Mouse (Mus musculus): ENCODE measurements around the gene Adgrv1.

The Adgrv1 gene

GRCm38 (mm10) chr13:81239427-81239826, 393.5 kb downstream of the Adgrv1 start:
- peak; percentile 87 for DNase-seq (ENCODE audit: low read depth)

- peak; percentile 77 for DNase-seq (ENCODE audit: low read depth)
These were observed 394.1 kb downstream of the Adgrv1 start for GRCm38 (mm10) chr13:81238855-81239254.

- peak; percentile 11 for DNase-seq (ENCODE audit: low read depth)
These were observed 395.0 kb downstream of the Adgrv1 start for GRCm38 (mm10) chr13:81237947-81238346.

- DNase-seq (ENCODE audit: low read depth), result peak; percentile 47
These were observed 396.1 kb downstream of the Adgrv1 start for GRCm38 (mm10) chr13:81236758-81237395.

GRCm38 (mm10) chr13:81234031-81234430, 398.9 kb downstream of the Adgrv1 start:
- no peak for DNase-seq (ENCODE audit: low read depth)

- peak; percentile 25 for DNase-seq (ENCODE audit: low read depth)
These were observed 400.1 kb downstream of the Adgrv1 start for GRCm38 (mm10) chr13:81232839-81233238.

- DNase-seq (ENCODE audit: low read depth), result peak; percentile 62
These were observed 402.8 kb downstream of the Adgrv1 start for GRCm38 (mm10) chr13:81230161-81230560.

GRCm38 (mm10) chr13:81223768-81224167, 409.2 kb downstream of the Adgrv1 start:
- DNase-seq (ENCODE audit: low read depth), result no peak

- no peak for DNase-seq (ENCODE audit: low read depth)
These were observed 410.6 kb downstream of the Adgrv1 start for GRCm38 (mm10) chr13:81222377-81222776.

- no peak for DNase-seq (ENCODE audit: low read depth)
These were observed 421.5 kb downstream of the Adgrv1 start for GRCm38 (mm10) chr13:81211436-81211835.

- no peak for DNase-seq (ENCODE audit: low read depth)
These were observed 422.4 kb downstream of the Adgrv1 start for GRCm38 (mm10) chr13:81210516-81210915.

GRCm38 (mm10) chr13:81209815-81210214, 423.1 kb downstream of the Adgrv1 start:
- peak; percentile 3 for DNase-seq (ENCODE audit: low read depth)

GRCm38 (mm10) chr13:81208106-81208613, 424.8 kb downstream of the Adgrv1 start:
- no peak for DNase-seq (ENCODE audit: low read depth)

- no peak for DNase-seq (ENCODE audit: low read depth)
These were observed 450.7 kb downstream of the Adgrv1 start for GRCm38 (mm10) chr13:81181966-81182908.

GRCm38 (mm10) chr13:81181459-81181858, 451.5 kb downstream of the Adgrv1 start:
- no peak for DNase-seq (ENCODE audit: low read depth)

GRCm38 (mm10) chr13:81176820-81177219, 456.1 kb downstream of the Adgrv1 start:
- peak; percentile 82 for DNase-seq (ENCODE audit: low read depth)

- DNase-seq (ENCODE audit: low read depth), result peak; percentile 67
These were observed 456.9 kb downstream of the Adgrv1 start for GRCm38 (mm10) chr13:81176071-81176470.

- no peak for DNase-seq (ENCODE audit: low read depth)
These were observed 461.8 kb downstream of the Adgrv1 start for GRCm38 (mm10) chr13:81171115-81171514.

- no peak for DNase-seq (ENCODE audit: low read depth)
These were observed 465.5 kb downstream of the Adgrv1 start for GRCm38 (mm10) chr13:81167450-81167849.

GRCm38 (mm10) chr13:81159808-81160207, 473.1 kb downstream of the Adgrv1 start:
- DNase-seq (ENCODE audit: low read depth), result no peak

- peak; percentile 32 for DNase-seq (ENCODE audit: low read depth)
These were observed 477.6 kb downstream of the Adgrv1 start for GRCm38 (mm10) chr13:81155322-81155721.

- DNase-seq (ENCODE audit: low read depth), result no peak
These were observed 488.5 kb downstream of the Adgrv1 start for GRCm38 (mm10) chr13:81144434-81144833.
